In the genomic region with DNA sequence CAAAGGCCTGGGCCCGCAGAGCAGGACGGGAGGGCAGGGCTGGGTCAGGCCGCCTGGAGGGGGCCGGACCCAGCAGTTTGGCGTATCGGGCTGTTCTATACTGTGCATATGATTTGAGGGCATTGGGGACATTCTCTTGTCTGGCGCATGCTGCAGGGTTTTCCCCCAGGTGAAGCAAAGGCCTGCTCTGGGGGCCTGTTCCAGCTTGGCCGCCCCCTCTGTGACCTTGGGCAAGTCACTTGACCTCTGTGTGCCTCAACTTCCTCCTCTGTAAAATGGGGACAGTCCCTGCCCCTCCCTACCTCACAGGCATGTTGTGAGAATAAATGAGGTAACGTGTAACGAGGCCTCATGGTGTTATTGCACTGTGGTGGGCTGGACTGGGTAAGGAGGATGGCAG, we compare ENCODE assay signal across 25 mouse cellular contexts. TPM values are rescaled to one million over a fixed set of nuclear protein-coding genes. Genes with fewer than 3 reads are reported as not detected.
DNase-seq lines count a peak whose midpoint lies in the region; ATAC-seq lines count a peak whose summit lies in the region.
"Had no signal": no experiment of that assay in that cellular context is flagged by ENCODE, and none has a peak within 500 bp of the region (broad histone marks: within the 10 kb centered on the region; RNA-seq: fewer than 3 reads in every experiment).

No protein-coding gene starts in this region.

- WGBS in heart, embryonic 12.5 days: 93% methylated on average over 10 of the region's 10 CpGs
- WGBS in limb, embryonic 11.5 days: 90% methylated on average over 10 of the region's 10 CpGs
- WGBS in limb, embryonic 10.5 days: 95% methylated on average over 10 of the region's 10 CpGs
- 94% methylated on average over 10 of the region's 10 CpGs for WGBS in hindbrain, embryonic 13.5 days

- H3K27ac ChIP-seq in heart, embryonic 12.5 days (ENCODE audit: poor library complexity, severe bottlenecking): no peak overlapping the region
- 0 out of 2 replicates have a peak overlapping the region, but pooled peaks have one; percentile 8 for H3K27ac ChIP-seq in limb, embryonic 11.5 days (replicated peaks; ENCODE audit: low read depth, low read length)
- H3K27ac ChIP-seq in limb, embryonic 10.5 days: no peak overlapping the region
- no peak overlapping the region for H3K27ac ChIP-seq in hindbrain, embryonic 13.5 days
- H3K27ac ChIP-seq: liver, embryonic 13.5 days; neural tube, embryonic 12.5 days had no signal

- peaks cover 56% of the 10 kb centered on the region for H3K36me3 ChIP-seq in heart, embryonic 12.5 days
- H3K36me3 ChIP-seq in limb, embryonic 11.5 days (ENCODE audit: control insufficient read depth, insufficient read depth, low read length): peaks cover 23% of the 10 kb centered on the region
- H3K36me3 ChIP-seq in limb, embryonic 10.5 days: peaks cover 61% of the 10 kb centered on the region
- H3K36me3 ChIP-seq in hindbrain, embryonic 13.5 days: peaks cover 60% of the 10 kb centered on the region
- peaks cover 8% of the 10 kb centered on the region for H3K36me3 ChIP-seq in splenic B cell, adult 2 months (ENCODE audit: control insufficient read depth, insufficient read depth, low read length, poor library complexity, severe bottlenecking)

- H3K9me3 ChIP-seq in heart, embryonic 12.5 days (replicated peaks): 0 out of 2 replicates have a peak, but pooled peaks cover under 1% of the 10 kb centered on the region
- no peaks in the 10 kb centered on the region for H3K9me3 ChIP-seq in limb, embryonic 11.5 days (ENCODE audit: control insufficient read depth, low read length)
- H3K9me3 ChIP-seq in limb, embryonic 10.5 days (replicated peaks): no peaks in the 10 kb centered on the region
- H3K9me3 ChIP-seq in hindbrain, embryonic 13.5 days: no peaks in the 10 kb centered on the region
- H3K9me3 ChIP-seq: G1E; heart, embryonic 13.5 days; liver, embryonic 13.5 days; lung, embryonic 15.5 days; neural tube, embryonic 12.5 days had no signal

- H3K4me2 ChIP-seq in heart, embryonic 12.5 days: no peak overlapping the region
- no peak overlapping the region for H3K4me2 ChIP-seq in limb, embryonic 11.5 days (ENCODE audit: low read depth, severe bottlenecking)
- no peak overlapping the region for H3K4me2 ChIP-seq in hindbrain, embryonic 13.5 days
- H3K4me2 ChIP-seq: heart, embryonic 13.5 days; liver, embryonic 13.5 days; lung, embryonic 15.5 days; neural tube, embryonic 12.5 days had no signal

- H3K27me3 ChIP-seq in heart, embryonic 12.5 days (replicated peaks): no peaks in the 10 kb centered on the region
- no peaks in the 10 kb centered on the region for H3K27me3 ChIP-seq in limb, embryonic 11.5 days (ENCODE audit: control insufficient read depth, insufficient read depth, low read length)
- H3K27me3 ChIP-seq in limb, embryonic 10.5 days (ENCODE audit: low read depth, poor library complexity, severe bottlenecking): no peaks in the 10 kb centered on the region
- no peaks in the 10 kb centered on the region for H3K27me3 ChIP-seq in hindbrain, embryonic 13.5 days
- no peaks in the 10 kb centered on the region for H3K27me3 ChIP-seq in splenic B cell, adult 2 months (ENCODE audit: control insufficient read depth, insufficient read depth, low read length, poor library complexity, severe bottlenecking)
- H3K27me3 ChIP-seq: heart, embryonic 13.5 days; liver, embryonic 13.5 days; lung, embryonic 15.5 days; neural tube, embryonic 12.5 days had no signal

- H3K4me1 ChIP-seq in heart, embryonic 12.5 days (replicated peaks): peaks cover 33% of the 10 kb centered on the region
- H3K4me1 ChIP-seq in limb, embryonic 11.5 days (ENCODE audit: control insufficient read depth, insufficient read depth, low read length): no peaks in the 10 kb centered on the region
- peaks cover 15% of the 10 kb centered on the region for H3K4me1 ChIP-seq in limb, embryonic 10.5 days
- no peaks in the 10 kb centered on the region for H3K4me1 ChIP-seq in hindbrain, embryonic 13.5 days (replicated peaks)
- H3K4me1 ChIP-seq: neural tube, embryonic 12.5 days had no signal

- DNase-seq in heart, adult 8-10 months (ENCODE audit: low spot score): no peak
- DNase-seq in limb, embryonic 11.5 days (ENCODE audit: low spot score): no peak
- DNase-seq in limb, embryonic 10.5 days (ENCODE audit: low spot score): no peak
- peak; percentile 14 for DNase-seq in splenic B cell, adult 2 months (ENCODE audit: low read depth, low spot score)
- DNase-seq in adrenal gland, adult 8-10 months: no peak
- DNase-seq: adrenal gland, postnatal 25 days; cerebellum, adult 11-12 months; cerebellum, postnatal 25 days; embryo, embryonic 11 days; gastrocnemius, postnatal 36 days; kidney, postnatal 14 days; left cerebral cortex, postnatal 4 days; liver, embryonic 13.5 days; lung, postnatal 4 days; right cerebral cortex, adult 18-20 months; thymus, postnatal 14 days had no signal

- no peak overlapping the region for H3K4me3 ChIP-seq in heart, embryonic 12.5 days
- no peak overlapping the region for H3K4me3 ChIP-seq in limb, embryonic 11.5 days (ENCODE audit: low read depth, low read length)
- H3K4me3 ChIP-seq in limb, embryonic 10.5 days: no peak overlapping the region
- no peak overlapping the region for H3K4me3 ChIP-seq in hindbrain, embryonic 13.5 days
- H3K4me3 ChIP-seq: heart, embryonic 13.5 days; liver, embryonic 13.5 days; lung, embryonic 15.5 days; neural tube, embryonic 12.5 days had no signal

- peak; percentile 23; the same call in 1 of the 2 replicates for ATAC-seq in heart, embryonic 12.5 days (ENCODE audit: insufficient number of reproducible peaks, low FRiP score)
- 0 out of 2 replicates have a peak, but pooled peaks have one; percentile 27 for ATAC-seq in limb, embryonic 11.5 days (ENCODE audit: insufficient number of reproducible peaks, low FRiP score, low TSS enrichment, low read depth)
- peak; percentile 26; the same call in 1 of the 2 replicates for ATAC-seq in hindbrain, embryonic 13.5 days (ENCODE audit: low FRiP score)
- ATAC-seq: activated CD4-positive, CD25-positive, alpha-beta regulatory T cell, adult 4 months; forebrain, embryonic 14.5 days; intestine, embryonic 16.5 days had no signal

- no peak overlapping the region for H3K9ac ChIP-seq in heart, embryonic 12.5 days
- no peak overlapping the region for H3K9ac ChIP-seq in limb, embryonic 11.5 days (ENCODE audit: low read length)
- H3K9ac ChIP-seq in hindbrain, embryonic 13.5 days: no peak overlapping the region
- H3K9ac ChIP-seq: liver, embryonic 13.5 days; lung, embryonic 15.5 days; neural tube, embryonic 12.5 days had no signal

RNA-seq across cellular contexts. Expression of gene Myl9, which starts 11.2 kb away (rescaled TPM):
- 1,723 and 1,724 TPM in 2 replicates for polyA plus RNA-seq in heart, embryonic 12.5 days (2016; fragmentation: Nextera tagmentation; extraction: Ambion mirVana)
- total RNA-seq in heart, adult 8-10 months (2022): 10 to 100 TPM; 40.0 to 70.3 (median 65.6) TPM
- polyA plus RNA-seq in limb, embryonic 11.5 days (2014; fragmentation: Nextera tagmentation; extraction: Ambion mirVana): 82.0 and 83.8 TPM in 2 replicates
- polyA plus RNA-seq in limb, embryonic 10.5 days (2016; fragmentation: Nextera tagmentation; extraction: Ambion mirVana): 30.1 and 62.7 TPM in 2 replicates
- polyA plus RNA-seq in hindbrain, embryonic 13.5 days (2015; fragmentation: Nextera tagmentation; extraction: Ambion mirVana): 39.1 and 53.3 TPM in 2 replicates
- total RNA-seq in adrenal gland, adult 8-10 months (2022): 10 to 100 TPM; 37.2 to 58.6 (median 47.9) TPM
- polyA plus RNA-seq: activated CD4-positive, CD25-positive, alpha-beta regulatory T cell, adult 4 months had no signal

Comparison
In these comparisons a context has a peak if more than half of its experiments do, and no peak if none do; other contexts are left out.
1. RNA of gene Myl9, which starts 11.2 kb away (polyA plus RNA-seq): 1,723 to 1,724 TPM in heart, embryonic 12.5 days; 82.0 to 83.8 TPM in limb, embryonic 11.5 days, 30.1 to 62.7 TPM in limb, embryonic 10.5 days and 39.1 to 53.3 TPM in hindbrain, embryonic 13.5 days; every median in the first group is over 10 times any median in the second.
2. Peak in every context shown above with its lines, with median percentiles within 50 percentile points of each other: ATAC-seq.